Mouse (Mus musculus) liver, embryonic 14.5 days (tissue): ENCODE results near the gene Apoh. TPM values are rescaled to one million over a fixed set of nuclear protein-coding genes. Genes with fewer than 3 reads are reported as not detected.

ENCODE experiments used
- ATAC-seq: fragments of 200-750 bp; cut with Nextera tagmentation; 2 replicates; pipeline ENCODE4 v1.8.0; 2017; ENCODE audit warnings: moderate number of reproducible peaks, mild to moderate bottlenecking, moderate library complexity; ENCODE audit not compliant: insufficient read depth
- DNase-seq, 3 experiments: peaks; one replicate each; pipeline ENCODE4 v3.0.0-alpha.2; 2012 to 2013; ENCODE audit warnings: low read depth in 3 of 3, low spot score in 3 of 3
- H3K27ac ChIP-seq: fragments of 300-500 bp; sonication (generic); 2 replicates; pipeline ENCODE4 v1.5.1; 2014; ENCODE audit warnings: moderate library complexity, mild to moderate bottlenecking, control low read depth, inconsistent platforms
- H3K27me3 ChIP-seq: fragments of 300-500 bp; sonication (generic); 2 replicates; pipeline ENCODE4 v1.6.1; 2014; ENCODE audit warnings: mild to moderate bottlenecking, low read length, moderate library complexity; ENCODE audit not compliant: control insufficient read depth, insufficient read depth
- H3K36me3 ChIP-seq: fragments of 300-500 bp; sonication (generic); replicated peaks from 2 replicates; pipeline ENCODE4 v1.6.1; 2014; ENCODE audit warnings: low read depth; ENCODE audit not compliant: control insufficient read depth, insufficient read depth
- H3K4me1 ChIP-seq, 2 experiments: fragments of 200-500 bp in 1 of 2; fragments of 300-500 bp in 1 of 2; sonication (generic) in 1 of 2; replicated peaks; 2 replicates each; pipeline ENCODE4 v1.6.1; 2012 to 2014; ENCODE audit warnings: antibody characterized with exemption in 1 of 2, inconsistent platforms in 1 of 2, low read length in 1 of 2; ENCODE audit not compliant: control insufficient read depth in 2 of 2, insufficient read depth in 2 of 2
- H3K4me2 ChIP-seq: fragments of 300-500 bp; sonication (generic); 2 replicates; pipeline ENCODE4 v1.6.1; 2014; ENCODE audit warnings: low read depth, mild to moderate bottlenecking, control low read depth, moderate library complexity
- H3K4me3 ChIP-seq, 2 experiments: fragments of 200-500 bp in 1 of 2; fragments of 300-500 bp in 1 of 2; sonication (generic) in 1 of 2; 2 replicates each; pipeline ENCODE4 v1.5.1; 2012 to 2014; ENCODE audit warnings: low read depth in 2 of 2, low read length in 2 of 2, mild to moderate bottlenecking in 2 of 2, control low read depth in 1 of 2, inconsistent platforms in 1 of 2, moderate library complexity in 1 of 2; ENCODE audit not compliant: insufficient read depth in 1 of 2
- H3K9ac ChIP-seq: fragments of 300-500 bp; sonication (generic); replicated peaks from 2 replicates; pipeline ENCODE4 v1.6.1; 2014; ENCODE audit warnings: mild to moderate bottlenecking, control low read depth, moderate library complexity
- H3K9me3 ChIP-seq: fragments of 300-500 bp; sonication (generic); 2 replicates; pipeline ENCODE4 v1.6.1; 2016; ENCODE audit warnings: low read length, mixed read lengths; ENCODE audit not compliant: control insufficient read depth
- CTCF ChIP-seq: IDR thresholded peaks from 2 replicates; pipeline ENCODE4 v1.5.1; 2016; ENCODE audit warnings: antibody characterized with exemption, low read depth, control low read depth
- EP300 ChIP-seq: IDR thresholded peaks from 2 replicates; pipeline ENCODE4 v1.6.1; 2016; ENCODE audit warnings: antibody characterized with exemption, low read depth
- WGBS: fragments of 180-500 bp; shearing (Covaris S2); extraction: QIAGEN DNeasy Blood & Tissue Kit; methylation state at CpG from one replicate; pipeline ENCODE4 v1.1.7; 2014; ENCODE audit not compliant: insufficient replicate concordance; 5-methylcytosine and 5-hydroxymethylcytosine counted together
- polyA plus RNA-seq, 2 experiments: library from polyadenylated mRNA; depleted of rRNA in 1 of 2; stranded (reverse) in 1 of 2; unstranded in 1 of 2; fragments of >200 nt; fragmentation: Nextera tagmentation in 1 of 2; extraction: Ambion mirVana in 1 of 2; gene quantifications; 2 replicates each; pipeline versions ENCODE4 v1.2.1 to v1.2.3; 2012 to 2014

Apoh gene
- polyA plus RNA-seq, 2 experiments: 286 to 287 TPM

DNA sequence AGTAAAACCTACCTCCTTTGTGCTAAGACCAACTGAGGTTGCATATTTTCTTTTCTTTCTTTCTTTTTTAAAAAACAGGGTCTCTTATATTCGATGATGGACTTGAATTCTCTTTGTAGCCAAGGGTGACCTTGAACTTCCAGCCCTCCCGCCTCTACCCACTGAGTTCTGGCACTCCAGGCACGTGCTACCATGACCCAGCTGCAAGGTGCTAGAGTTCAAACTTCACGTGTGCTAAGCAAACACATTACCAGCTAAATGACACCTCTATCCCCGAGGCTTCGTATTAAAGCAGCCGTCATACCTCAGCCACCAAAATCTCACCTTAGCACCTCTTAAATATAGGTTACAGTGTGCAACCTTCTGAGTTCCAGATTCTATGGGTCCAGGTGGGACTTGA is 22.4 kb downstream of the Apoh start:
- 53% methylated on average over 7 of the region's 7 CpGs for WGBS
- H3K27ac ChIP-seq: no peak overlapping the region
- no peak for ATAC-seq

GRCm38 (mm10) chr11:108367046-108367445 is 23.9 kb downstream of the Apoh start:
- no peak for ATAC-seq
- TF ChIP-seq CTCF (no peak), EP300 (no peak)
- Histone ChIP-seq H3K9me3 (no peaks in the 10 kb centered on the region), H3K4me2 (no peak overlapping the region), H3K4me1 (0 out of 4 replicates have a peak, but pooled peaks cover 0 to 3% of the 10 kb centered on the region in 2 experiments), H3K27me3 (no peaks in the 10 kb centered on the region), H3K9ac (no peak overlapping the region), H3K36me3 (no peaks in the 10 kb centered on the region), H3K27ac (no peak overlapping the region), H3K4me3 (no peak overlapping the region)
- WGBS: 16% methylated on average over 1 of the region's 1 CpGs
- no peak for DNase-seq

More for the DNA sequence above, 22.4 kb downstream of the Apoh start:
- DNase-seq: no peak
- Histone ChIP-seq H3K27me3 (no peaks in the 10 kb centered on the region), H3K36me3 (no peaks in the 10 kb centered on the region), H3K9me3 (no peaks in the 10 kb centered on the region), H3K4me1 (0 out of 4 replicates have a peak, but pooled peaks cover 0 to 3% of the 10 kb centered on the region in 2 experiments), H3K4me2 (no peak overlapping the region), H3K9ac (no peak overlapping the region), H3K4me3 (no peak overlapping the region)
- no peak for TF ChIP-seq EP300
- no peak for TF ChIP-seq CTCF

DNA sequence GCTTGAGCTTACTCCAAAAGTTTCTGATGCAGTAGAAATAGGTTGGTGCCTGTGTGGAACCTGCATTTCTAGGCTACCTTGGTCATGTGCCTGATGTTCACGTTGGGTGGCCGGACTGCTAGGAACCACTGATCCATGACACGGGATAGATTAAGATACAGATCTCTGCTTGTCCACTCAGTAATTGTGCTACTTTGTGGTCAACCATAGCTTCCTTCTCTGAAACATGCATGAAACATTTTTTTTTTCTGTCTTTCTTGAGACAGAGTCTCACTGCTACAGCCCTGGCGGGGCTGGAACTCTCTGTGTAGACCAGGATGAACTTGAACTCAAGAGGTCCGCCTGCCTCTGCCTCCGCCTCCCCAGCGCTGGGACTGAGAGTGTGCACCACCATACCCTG is 33.7 kb downstream of the Apoh start:
- no peaks in the 10 kb centered on the region for H3K27me3 ChIP-seq
- H3K9me3 ChIP-seq: no peaks in the 10 kb centered on the region
- no peak overlapping the region for H3K4me3 ChIP-seq
- no peak overlapping the region for H3K4me2 ChIP-seq
- ATAC-seq: no peak
- WGBS: 51% methylated on average over 7 of the region's 7 CpGs
- H3K9ac ChIP-seq: no peak overlapping the region
- TF ChIP-seq CTCF (no peak), EP300 (no peak)
- no peak overlapping the region for H3K27ac ChIP-seq
- no peak for DNase-seq
- H3K36me3 ChIP-seq: no peaks in the 10 kb centered on the region
- no peaks in the 10 kb centered on the region for H3K4me1 ChIP-seq

DNA sequence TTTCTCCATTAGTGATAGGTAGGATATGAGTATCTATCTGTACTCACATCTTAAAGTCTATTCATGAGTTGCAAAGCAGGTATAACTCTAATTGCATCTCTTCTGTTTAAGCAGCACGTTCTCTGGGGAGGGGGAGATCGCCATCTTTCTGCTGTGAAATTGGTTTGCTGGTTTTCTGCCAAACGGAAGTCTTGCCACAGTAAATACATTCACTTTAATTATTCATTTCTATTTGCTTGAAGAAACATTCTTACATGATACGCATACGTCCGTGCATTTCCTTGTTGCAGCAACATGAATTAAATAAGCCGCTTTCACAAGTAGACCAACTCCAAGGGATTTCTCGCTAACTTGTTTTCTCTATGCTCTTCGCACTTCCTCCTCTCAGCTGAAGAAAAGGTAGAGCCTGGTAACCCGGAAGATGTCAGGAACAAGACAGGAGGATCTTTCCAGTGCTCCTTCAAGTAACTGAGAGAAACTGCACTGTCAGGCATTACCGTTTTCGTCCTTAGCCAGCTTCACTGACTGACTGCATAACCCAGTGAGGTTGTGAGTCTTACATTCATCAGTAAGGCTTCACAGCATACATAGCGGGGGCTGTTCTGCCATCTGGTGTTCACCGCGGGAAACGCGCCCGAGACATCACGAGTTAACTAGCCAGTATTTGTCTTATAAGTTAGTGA is 34.7 kb downstream of the Apoh start:
- no peaks in the 10 kb centered on the region for H3K27me3 ChIP-seq
- no peaks in the 10 kb centered on the region for H3K36me3 ChIP-seq
- 30% methylated on average over 19 of the region's 19 CpGs for WGBS
- H3K4me3 ChIP-seq: no peak overlapping the region
- H3K9ac ChIP-seq: no peak overlapping the region
- no peaks in the 10 kb centered on the region for H3K4me1 ChIP-seq
- DNase-seq: peak; percentile 22 to 33 (median 27)
- no peak for TF ChIP-seq EP300
- peak; percentile 83 for TF ChIP-seq CTCF
- no peak overlapping the region for H3K27ac ChIP-seq
- H3K4me2 ChIP-seq: no peak overlapping the region
- H3K9me3 ChIP-seq: no peaks in the 10 kb centered on the region
- no peak for ATAC-seq

DNA sequence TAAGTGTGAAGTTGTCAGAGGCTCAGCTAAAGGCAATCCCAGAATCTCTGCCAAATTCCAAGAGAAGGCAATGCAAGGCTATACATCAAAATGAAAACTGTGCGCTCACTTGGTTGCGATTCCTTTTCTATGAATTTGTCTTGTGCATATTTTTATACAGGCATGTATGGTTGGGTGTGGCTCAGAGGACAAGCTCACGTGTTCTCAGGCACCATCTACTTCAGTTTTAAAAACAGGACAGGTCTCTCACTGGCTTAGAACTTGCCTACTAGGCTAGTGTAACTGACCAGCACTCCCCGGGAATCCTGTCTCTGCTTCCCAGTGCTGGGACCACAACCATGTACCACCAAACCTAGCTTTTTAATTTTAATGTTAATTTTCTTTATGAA is 35.2 kb downstream of the Apoh start:
- no peak overlapping the region for H3K4me2 ChIP-seq
- H3K9ac ChIP-seq: no peak overlapping the region
- no peaks in the 10 kb centered on the region for H3K4me1 ChIP-seq
- TF ChIP-seq EP300: no peak
- TF ChIP-seq CTCF: no peak
- H3K27ac ChIP-seq: no peak overlapping the region
- no peaks in the 10 kb centered on the region for H3K9me3 ChIP-seq
- no peak for DNase-seq
- WGBS: 70% methylated on average over 4 of the region's 4 CpGs
- H3K27me3 ChIP-seq: no peaks in the 10 kb centered on the region
- H3K4me3 ChIP-seq: no peak overlapping the region
- no peaks in the 10 kb centered on the region for H3K36me3 ChIP-seq
- ATAC-seq: no peak
